Mouse (Mus musculus): ENCODE measurements around the gene Polr2e.

Gene Polr2e

GRCm38 (mm10) chr10:80016511-80016910 lies 23.1 kb downstream of the Polr2e start, which contains the start of gene Arhgap45:
Gene Arhgap45, plus strand, starts transcription at chr10:80016653.
- peak; percentile 77 for DNase-seq (ENCODE audit: low read depth)

- no peak for DNase-seq (ENCODE audit: low read depth)
Observed at GRCm38 (mm10) chr10:80015583-80015982, 24.0 kb downstream of the Polr2e start.

- DNase-seq (ENCODE audit: low read depth): no peak
Observed at GRCm38 (mm10) chr10:80014484-80015290, 24.9 kb downstream of the Polr2e start.

- no peak for DNase-seq (ENCODE audit: low read depth)
Observed at GRCm38 (mm10) chr10:80013609-80014008, 26.0 kb downstream of the Polr2e start.

DNA sequence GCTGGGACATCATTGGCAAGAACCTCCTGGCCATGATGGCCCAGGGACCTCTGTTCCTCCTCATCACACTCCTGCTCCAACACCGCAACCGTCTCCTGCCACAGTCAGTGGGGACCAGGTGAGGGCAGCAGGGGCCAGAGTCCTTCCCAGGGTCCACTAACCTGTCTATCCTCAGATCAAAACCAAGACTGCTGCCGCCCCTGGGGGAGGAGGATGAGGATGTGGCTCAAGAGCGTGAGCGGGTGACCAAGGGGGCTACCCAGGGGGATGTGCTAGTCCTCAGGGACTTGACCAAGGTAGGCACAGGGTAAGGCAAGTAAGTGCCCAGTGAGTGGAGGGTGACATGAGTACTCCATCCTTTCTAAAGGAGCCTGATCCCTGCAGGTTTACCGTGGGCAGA lies 27.9 kb downstream of the Polr2e start:
- no peak for DNase-seq (ENCODE audit: low read depth)

- no peak for DNase-seq (ENCODE audit: low read depth)
Observed at GRCm38 (mm10) chr10:80004233-80004705, 35.3 kb downstream of the Polr2e start.

GRCm38 (mm10) chr10:80003374-80004232 lies 36.0 kb downstream of the Polr2e start:
- peak; percentile 67 for DNase-seq (ENCODE audit: low read depth)

GRCm38 (mm10) chr10:80002829-80003228 lies 36.8 kb downstream of the Polr2e start:
- no peak for DNase-seq (ENCODE audit: low read depth)

- DNase-seq (ENCODE audit: low read depth): no peak
Observed at GRCm38 (mm10) chr10:80001945-80002344, 37.6 kb downstream of the Polr2e start.

- no peak for DNase-seq (ENCODE audit: low read depth)
Observed at GRCm38 (mm10) chr10:79997819-79998218, 41.8 kb downstream of the Polr2e start.

DNA sequence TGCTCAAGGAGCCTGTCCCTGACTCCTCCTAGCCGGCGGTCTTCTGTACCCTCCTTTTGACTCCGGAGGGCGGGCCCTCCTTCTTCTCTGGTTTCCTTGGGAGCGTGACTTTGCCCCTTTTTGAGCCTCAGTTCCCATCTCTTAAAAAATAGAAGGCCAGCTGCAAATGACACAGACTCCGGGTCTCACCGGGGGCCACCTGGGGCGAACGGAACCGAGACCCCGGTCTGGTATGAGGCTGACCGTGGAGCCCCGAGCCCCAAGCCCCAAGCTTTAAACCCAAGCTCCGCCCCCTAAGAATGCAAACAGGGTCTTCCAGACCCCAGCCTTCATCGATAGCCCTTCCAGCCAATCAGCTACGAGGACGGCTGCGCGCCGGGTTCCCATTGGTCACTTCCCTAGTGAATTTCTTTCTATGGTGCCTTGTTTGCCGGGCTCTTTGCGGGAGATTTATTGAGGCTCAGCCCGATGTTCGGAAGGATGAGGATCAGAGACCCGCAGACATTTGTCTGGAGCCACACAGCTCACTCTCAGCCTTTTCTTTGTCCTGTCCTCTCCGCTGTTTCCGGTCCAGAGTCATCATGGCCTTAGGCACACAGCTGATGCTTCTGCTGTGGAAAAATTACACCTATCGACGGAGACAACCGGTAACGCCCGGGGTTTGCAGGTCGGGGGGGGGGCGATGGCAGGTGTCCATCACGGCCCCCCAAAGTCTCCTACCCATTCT lies 42.4 kb downstream of the Polr2e start:
- DNase-seq (ENCODE audit: low read depth): peak; percentile 77

- peak; percentile 96 for DNase-seq (ENCODE audit: low read depth)
Observed at GRCm38 (mm10) chr10:79996272-79997033, 43.1 kb downstream of the Polr2e start, which contains the start of gene Abca7. Gene Abca7, plus strand, starts transcription at chr10:79996494.

DNA sequence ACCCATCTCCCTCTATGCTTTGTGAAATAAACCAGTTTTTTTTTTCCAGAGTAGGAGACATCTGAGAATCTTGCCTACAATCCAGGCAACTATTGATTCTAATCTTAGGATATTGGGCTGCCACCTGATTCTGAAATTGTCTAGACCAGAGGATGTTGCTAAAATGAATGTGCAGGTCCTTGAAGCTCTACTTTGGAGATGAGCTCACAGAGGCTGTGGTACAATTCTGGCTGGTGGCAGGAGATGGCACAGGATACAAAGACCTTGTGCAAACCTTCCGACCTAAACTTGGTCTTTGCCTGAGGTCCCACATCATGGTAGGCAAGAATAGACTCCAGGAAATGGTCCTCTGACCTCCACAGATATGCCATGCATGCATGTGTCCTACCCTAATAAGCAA lies 44.0 kb downstream of the Polr2e start:
- DNase-seq (ENCODE audit: low read depth): no peak

- no peak for DNase-seq (ENCODE audit: low read depth)
Observed at GRCm38 (mm10) chr10:79994397-79995115, 45.0 kb downstream of the Polr2e start.

- no peak for DNase-seq (ENCODE audit: low read depth)
Observed at GRCm38 (mm10) chr10:79991548-79991947, 48.0 kb downstream of the Polr2e start.

- no peak for DNase-seq (ENCODE audit: low read depth)
Observed at GRCm38 (mm10) chr10:79991099-79991498, 48.5 kb downstream of the Polr2e start.

- no peak for DNase-seq (ENCODE audit: low read depth)
Observed at GRCm38 (mm10) chr10:79989870-79990269, 49.7 kb downstream of the Polr2e start.

DNA sequence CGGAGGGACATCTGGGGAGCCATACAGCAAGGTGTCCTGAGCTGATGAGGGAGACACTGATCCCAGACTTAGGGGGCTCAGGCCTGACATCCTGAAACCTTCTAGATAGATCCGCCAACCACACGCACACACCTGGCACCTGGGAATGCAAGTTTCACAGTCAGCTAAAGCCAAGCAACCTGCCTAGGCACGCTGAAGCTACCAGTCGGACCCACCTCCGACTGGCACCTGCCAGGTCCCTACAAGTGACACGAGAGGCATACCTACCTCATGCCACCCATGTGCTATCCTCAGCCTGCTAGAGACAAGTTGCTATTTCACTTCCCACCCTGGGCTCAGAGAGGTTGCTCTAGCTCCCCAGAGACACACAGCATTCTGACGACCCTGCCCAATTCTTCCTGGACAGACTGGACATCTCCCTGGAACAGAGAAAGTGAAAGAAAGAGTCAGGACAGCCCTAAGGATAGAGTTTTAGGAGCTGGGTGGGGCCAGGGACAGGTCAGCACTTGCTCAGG lies 50.3 kb downstream of the Polr2e start:
- DNase-seq (ENCODE audit: low read depth): no peak

- DNase-seq (ENCODE audit: low read depth): no peak
Observed at GRCm38 (mm10) chr10:79988506-79989271, 50.9 kb downstream of the Polr2e start, which contains the start of gene Cnn2. Gene Cnn2, plus strand, starts transcription at chr10:79988584.

All from c-Kit-positive CD71-positive TER-119-negative erythroid progenitor cells, embryonic 14.5 days (primary cell).